Mouse (Mus musculus): ENCODE measurements around the gene Slc39a1. TPM values are rescaled to one million over a fixed set of nuclear protein-coding genes. Genes with fewer than 3 reads are reported as not detected.

The Slc39a1 gene
- total and polyA plus RNA-seq, 3 experiments = 57.3 to 75.5 (median 67.6) TPM

DNA sequence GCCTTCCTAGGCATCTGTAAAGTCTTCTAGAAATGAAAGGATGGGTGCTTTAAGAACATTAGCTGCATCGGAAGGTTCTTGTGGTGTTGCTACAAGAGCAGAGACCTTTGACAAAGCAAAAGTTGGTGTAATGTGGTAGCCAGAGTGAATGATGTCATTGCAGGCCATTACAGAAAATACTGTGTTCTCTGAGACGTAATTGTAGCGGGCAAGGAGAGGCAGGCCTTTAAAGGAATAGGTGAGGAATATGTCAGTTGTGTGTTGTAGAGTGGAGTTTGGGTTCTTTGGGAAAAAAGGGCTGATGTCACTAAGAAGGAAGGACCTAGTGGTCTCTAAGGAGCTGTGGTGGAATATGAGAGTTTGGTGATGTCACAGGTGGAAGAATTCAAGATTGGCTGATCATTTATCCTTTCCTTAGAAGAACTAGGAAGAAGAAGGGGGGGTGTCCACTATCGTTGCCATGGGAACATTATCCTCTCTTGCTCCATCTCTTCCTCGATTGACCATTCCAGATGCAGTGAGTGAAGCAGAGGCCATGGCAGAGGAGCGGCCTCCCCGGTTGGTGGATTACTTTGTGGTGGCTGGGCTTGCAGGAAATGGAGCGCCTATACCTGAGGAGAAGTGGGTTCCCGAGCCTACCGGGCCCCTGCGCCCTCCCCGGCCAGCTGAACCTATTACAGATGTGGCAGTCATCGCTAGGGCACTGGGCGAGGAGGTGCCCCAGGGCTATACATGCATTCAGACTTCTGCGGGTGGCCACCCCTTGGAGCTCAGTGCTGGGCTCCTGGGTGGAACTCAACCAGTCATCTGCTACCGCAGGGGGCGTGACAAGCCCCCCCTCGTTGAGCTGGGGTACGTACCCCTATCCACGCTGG is 19.2 kb downstream of the Slc39a1 start:
- TF ChIP-seq POLR2A (IDR thresholded peaks at IDR 0.05; ENCODE audit: insufficient read depth, low read depth, low read length) = no peak
- TF ChIP-seq CTCF (IDR thresholded peaks at IDR 0.05) = no peak
- TF ChIP-seq EP300 (IDR thresholded peaks at IDR 0.05; ENCODE audit: insufficient read depth, low read depth, low read length) = no peak
- Histone ChIP-seq H3K9ac (ENCODE audit: low read depth, low read length) (no peak overlapping the region), H3K36me3 (ENCODE audit: control insufficient read depth, insufficient read depth, low read length) (no peaks in the 10 kb centered on the region), H3K27ac (peak overlapping the region; percentile 100), H3K27me3 (ENCODE audit: control insufficient read depth, insufficient read depth, low read length) (no peaks in the 10 kb centered on the region), H3K79me2 (replicated peaks; ENCODE audit: control insufficient read depth, insufficient read depth, low read length) (no peaks in the 10 kb centered on the region), H3K4me1 (ENCODE audit: control insufficient read depth, insufficient read depth, low read length) (peaks cover 5% of the 10 kb centered on the region; the same call in 1 of the 2 replicates), H3K4me3 (no peak overlapping the region)
- WGBS = 88% methylated on average over 20 of the region's 20 CpGs
- intact Hi-C loops (cut with DNase I) = loop anchor here (5.0 kb wide), 1 partner anchor 55 kb away; the partner anchor contains the start of genes Rab13 and Rps27
- DNase-seq = no peak

DNA sequence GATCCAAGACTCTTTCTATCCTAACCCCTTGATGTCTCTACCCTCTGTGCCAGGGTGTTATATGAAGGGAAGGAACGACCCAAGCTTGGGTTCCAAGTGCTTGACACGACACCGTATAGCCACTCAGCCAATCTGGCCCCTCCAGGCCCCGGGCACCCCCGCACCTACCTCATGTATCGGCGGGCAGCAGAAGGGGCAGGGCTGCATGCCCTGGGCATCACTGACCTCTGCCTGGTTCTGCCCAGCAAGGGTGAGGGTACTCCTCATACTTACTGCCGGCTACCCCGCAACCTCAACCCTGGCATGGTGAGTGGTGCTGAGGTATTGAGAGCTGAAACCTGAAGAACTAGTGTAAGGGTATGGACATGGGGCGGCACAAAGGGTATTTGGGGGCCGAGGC is 20.2 kb downstream of the Slc39a1 start:
- Histone ChIP-seq H3K4me1 (ENCODE audit: control insufficient read depth, insufficient read depth, low read length) (peaks cover 5% of the 10 kb centered on the region; the same call in 1 of the 2 replicates), H3K36me3 (ENCODE audit: control insufficient read depth, insufficient read depth, low read length) (no peaks in the 10 kb centered on the region), H3K79me2 (replicated peaks; ENCODE audit: control insufficient read depth, insufficient read depth, low read length) (no peaks in the 10 kb centered on the region), H3K27ac (no peak overlapping the region), H3K9ac (ENCODE audit: low read depth, low read length) (no peak overlapping the region), H3K27me3 (ENCODE audit: control insufficient read depth, insufficient read depth, low read length) (no peaks in the 10 kb centered on the region), H3K4me3 (no peak overlapping the region)
- 95% methylated on average over 11 of the region's 11 CpGs for WGBS
- TF ChIP-seq CTCF (IDR thresholded peaks at IDR 0.05) (no peak), POLR2A (IDR thresholded peaks at IDR 0.05; ENCODE audit: insufficient read depth, low read depth, low read length) (no peak), EP300 (IDR thresholded peaks at IDR 0.05; ENCODE audit: insufficient read depth, low read depth, low read length) (no peak)
- intact Hi-C loops (cut with DNase I) = loop anchor here (5.0 kb wide), 1 partner anchor 56 kb away; the partner anchor contains the start of genes Rab13 and Rps27
- DNase-seq = no peak

DNA sequence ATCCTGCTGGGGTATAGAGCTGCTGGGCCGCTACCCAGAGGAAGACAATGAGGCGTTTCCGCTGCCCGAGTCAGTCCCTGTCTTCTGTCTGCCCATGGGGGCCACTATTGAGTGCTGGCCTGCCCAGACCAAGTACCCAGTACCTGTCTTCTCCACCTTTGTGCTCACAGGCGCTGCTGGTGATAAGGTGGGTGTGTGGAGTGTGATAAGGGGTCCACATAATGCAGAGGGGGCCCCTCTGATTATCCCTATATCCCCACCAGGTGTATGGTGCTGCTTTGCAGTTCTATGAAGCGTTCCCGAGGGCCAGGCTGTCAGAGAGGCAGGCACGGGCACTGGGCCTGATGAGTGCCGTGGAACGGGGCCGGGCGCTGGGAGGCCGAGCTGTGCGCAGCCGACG is 21.0 kb downstream of the Slc39a1 start:
- H3K4me3 ChIP-seq = no peak overlapping the region
- intact Hi-C loops (cut with DNase I) = loop anchor here (5.0 kb wide), 1 partner anchor 57 kb away; the partner anchor contains the start of genes Rab13 and Rps27
- 93% methylated on average over 16 of the region's 16 CpGs for WGBS

DNA sequence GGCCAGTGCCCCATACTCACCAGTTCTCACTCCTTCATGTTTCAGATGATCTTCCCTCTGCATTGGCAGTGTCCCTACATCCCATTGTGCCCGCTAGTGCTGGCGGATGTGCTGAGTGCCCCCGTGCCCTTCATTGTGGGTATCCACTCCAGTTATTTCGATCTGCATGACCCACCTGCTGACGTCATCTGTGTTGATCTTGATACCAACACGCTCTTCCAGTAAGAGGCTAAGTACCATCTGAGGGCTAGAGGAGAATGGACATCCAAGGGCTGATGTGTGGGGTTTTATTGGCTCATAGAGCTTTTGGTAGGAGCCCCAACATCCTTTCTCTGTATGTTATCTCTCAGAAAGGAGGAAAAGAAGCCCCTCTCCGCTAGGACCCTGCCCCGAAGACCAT is 22.8 kb downstream of the Slc39a1 start:
- intact Hi-C loops (cut with DNase I) = no loop called here
- 90% methylated on average over 8 of the region's 8 CpGs for WGBS
- Histone ChIP-seq H3K27me3 (ENCODE audit: control insufficient read depth, insufficient read depth, low read length) (no peaks in the 10 kb centered on the region), H3K4me3 (no peak overlapping the region), H3K9ac (ENCODE audit: low read depth, low read length) (no peak overlapping the region), H3K36me3 (ENCODE audit: control insufficient read depth, insufficient read depth, low read length) (no peaks in the 10 kb centered on the region), H3K79me2 (replicated peaks; ENCODE audit: control insufficient read depth, insufficient read depth, low read length) (no peaks in the 10 kb centered on the region), H3K4me1 (ENCODE audit: control insufficient read depth, insufficient read depth, low read length) (peaks cover 5% of the 10 kb centered on the region; the same call in 1 of the 2 replicates), H3K27ac (no peak overlapping the region)
- no peak for DNase-seq
- TF ChIP-seq POLR2A (IDR thresholded peaks at IDR 0.05; ENCODE audit: insufficient read depth, low read depth, low read length) (no peak), CTCF (IDR thresholded peaks at IDR 0.05) (no peak), EP300 (IDR thresholded peaks at IDR 0.05; ENCODE audit: insufficient read depth, low read depth, low read length) (no peak)

More for the DNA sequence above, 21.0 kb downstream of the Slc39a1 start:
- Histone ChIP-seq H3K9ac (ENCODE audit: low read depth, low read length) (no peak overlapping the region), H3K27me3 (ENCODE audit: control insufficient read depth, insufficient read depth, low read length) (no peaks in the 10 kb centered on the region), H3K36me3 (ENCODE audit: control insufficient read depth, insufficient read depth, low read length) (no peaks in the 10 kb centered on the region), H3K27ac (no peak overlapping the region), H3K4me1 (ENCODE audit: control insufficient read depth, insufficient read depth, low read length) (peaks cover 5% of the 10 kb centered on the region; the same call in 1 of the 2 replicates), H3K79me2 (replicated peaks; ENCODE audit: control insufficient read depth, insufficient read depth, low read length) (no peaks in the 10 kb centered on the region)
- TF ChIP-seq EP300 (IDR thresholded peaks at IDR 0.05; ENCODE audit: insufficient read depth, low read depth, low read length) (no peak), CTCF (IDR thresholded peaks at IDR 0.05) (no peak), POLR2A (IDR thresholded peaks at IDR 0.05; ENCODE audit: insufficient read depth, low read depth, low read length) (no peak)
- DNase-seq = no peak

DNA sequence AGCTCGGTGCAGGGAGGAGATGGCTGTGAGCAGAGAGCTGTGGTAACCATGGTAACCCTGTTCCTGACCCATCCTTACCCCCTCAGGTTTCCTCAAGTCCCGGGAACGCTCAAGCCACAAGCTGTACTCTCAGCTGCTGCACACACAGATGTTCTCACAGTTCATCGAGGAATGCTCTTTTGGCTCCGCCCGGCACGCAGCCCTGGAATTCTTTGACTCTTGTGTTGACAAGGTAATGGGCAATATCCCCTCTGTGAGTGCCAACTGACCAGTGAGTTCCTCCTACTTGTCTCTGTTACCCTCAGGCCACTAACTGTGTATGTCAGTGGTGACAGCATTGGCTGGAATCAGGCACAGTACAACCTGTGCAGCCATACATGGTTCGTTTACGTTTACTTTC is 24.2 kb downstream of the Slc39a1 start:
- no peak overlapping the region for H3K9ac ChIP-seq (ENCODE audit: low read depth, low read length)
- no peaks in the 10 kb centered on the region for H3K27me3 ChIP-seq (ENCODE audit: control insufficient read depth, insufficient read depth, low read length)
- intact Hi-C loops (cut with DNase I) = no loop called here
- DNase-seq = no peak
- H3K79me2 ChIP-seq (replicated peaks; ENCODE audit: control insufficient read depth, insufficient read depth, low read length) = no peaks in the 10 kb centered on the region
- H3K27ac ChIP-seq = no peak overlapping the region
- 73% methylated on average over 9 of the region's 9 CpGs for WGBS
- TF ChIP-seq EP300 (IDR thresholded peaks at IDR 0.05; ENCODE audit: insufficient read depth, low read depth, low read length) = no peak
- no peak for TF ChIP-seq POLR2A (IDR thresholded peaks at IDR 0.05; ENCODE audit: insufficient read depth, low read depth, low read length)
- no peak for TF ChIP-seq CTCF (IDR thresholded peaks at IDR 0.05)
- no peak overlapping the region for H3K4me3 ChIP-seq
- H3K4me1 ChIP-seq (ENCODE audit: control insufficient read depth, insufficient read depth, low read length) = no peaks in the 10 kb centered on the region
- no peaks in the 10 kb centered on the region for H3K36me3 ChIP-seq (ENCODE audit: control insufficient read depth, insufficient read depth, low read length)

DNA sequence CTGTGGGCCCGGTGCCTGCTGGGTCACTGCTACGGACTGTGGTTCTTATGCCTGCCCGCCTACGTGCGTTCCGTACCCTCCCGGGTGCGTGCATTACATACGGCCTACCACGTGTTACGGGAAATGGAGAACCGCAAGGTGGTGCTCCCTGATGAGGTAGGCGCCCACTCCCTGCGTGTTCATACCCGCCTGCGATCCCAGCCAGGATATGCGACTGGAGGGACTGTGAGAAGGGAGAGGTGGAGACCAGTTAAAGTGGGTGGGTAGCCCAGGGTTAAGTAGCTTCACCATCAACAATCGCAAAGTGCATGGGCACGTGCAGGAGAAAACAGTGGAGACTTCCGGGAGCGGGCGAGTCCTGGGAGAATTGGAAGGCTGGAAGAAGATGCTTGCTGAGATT is 25.9 kb downstream of the Slc39a1 start:
- 94% methylated on average over 22 of the region's 22 CpGs for WGBS
- intact Hi-C loops (cut with DNase I) = no loop called here
- no peak for TF ChIP-seq CTCF (IDR thresholded peaks at IDR 0.05)
- no peak for TF ChIP-seq POLR2A (IDR thresholded peaks at IDR 0.05; ENCODE audit: insufficient read depth, low read depth, low read length)
- TF ChIP-seq EP300 (IDR thresholded peaks at IDR 0.05; ENCODE audit: insufficient read depth, low read depth, low read length) = no peak
- DNase-seq = no peak
- Histone ChIP-seq H3K36me3 (ENCODE audit: control insufficient read depth, insufficient read depth, low read length) (no peaks in the 10 kb centered on the region), H3K9ac (ENCODE audit: low read depth, low read length) (no peak overlapping the region), H3K79me2 (replicated peaks; ENCODE audit: control insufficient read depth, insufficient read depth, low read length) (no peaks in the 10 kb centered on the region), H3K27me3 (ENCODE audit: control insufficient read depth, insufficient read depth, low read length) (no peaks in the 10 kb centered on the region), H3K4me1 (ENCODE audit: control insufficient read depth, insufficient read depth, low read length) (no peaks in the 10 kb centered on the region), H3K4me3 (no peak overlapping the region), H3K27ac (no peak overlapping the region)
